Mouse (Mus musculus) ES-E14 (cell line): ENCODE results near the gene Hdac5.

ENCODE experiments used
- CHD2 ChIP-seq: IDR thresholded peaks from 2 replicates; pipeline ENCODE4 v1.6.1; 2014; ENCODE audit warnings: mild to moderate bottlenecking, low read depth, low read length, inconsistent platforms
- MAFK ChIP-seq: IDR thresholded peaks from 2 replicates; pipeline ENCODE4 v1.6.1; 2014; ENCODE audit warnings: mild to moderate bottlenecking, low read depth, low read length, inconsistent platforms; ENCODE audit not compliant: insufficient read depth
- ZNF384 ChIP-seq: IDR thresholded peaks from 2 replicates; pipeline ENCODE4 v1.6.1; 2012; ENCODE audit warnings: low read depth, low read length, inconsistent platforms

DNA sequence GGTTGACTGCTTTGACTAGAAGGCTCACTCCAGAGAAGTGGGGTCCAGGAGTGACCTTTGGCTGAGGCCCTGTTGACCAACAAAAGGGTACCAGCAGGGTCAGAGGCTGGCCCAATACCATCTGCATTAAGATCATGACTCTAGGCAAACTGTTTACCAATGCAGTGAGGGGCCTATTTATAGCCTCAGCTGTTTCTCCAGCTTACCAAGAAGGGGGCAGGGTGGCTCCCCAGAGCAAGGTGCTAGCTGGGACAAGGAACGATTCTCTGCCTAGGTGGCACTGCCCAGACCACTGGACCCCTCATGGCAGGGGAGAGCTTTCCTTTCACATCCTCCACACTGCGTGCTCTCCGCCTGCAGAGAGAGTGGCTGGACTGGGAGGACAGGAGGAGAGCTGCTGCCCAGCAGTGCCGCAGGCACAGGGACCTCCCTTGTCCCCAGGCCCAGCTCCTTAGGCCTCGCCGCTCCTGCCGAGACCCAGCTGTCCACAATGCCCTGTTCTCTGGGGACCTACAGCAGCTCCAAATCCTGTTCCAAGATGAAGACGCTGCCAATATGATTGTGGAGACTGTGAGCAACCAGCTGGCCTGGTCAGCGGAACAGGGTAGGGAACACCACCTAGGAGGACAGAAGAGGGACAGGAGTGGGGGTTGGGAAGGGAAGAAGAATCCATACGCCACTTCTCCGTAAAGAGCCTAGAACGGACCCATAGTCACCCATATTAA, 38.7 kb upstream of the Hdac5 start, which contains the start of gene Asb16:
- TF ChIP-seq MAFK (no peak), CHD2 (no peak), ZNF384 (no peak)
